Mouse (Mus musculus): Measurements from ENCODE around the gene Ptges. TPM values are rescaled to one million over a fixed set of nuclear protein-coding genes. Genes with fewer than 3 reads are reported as not detected.
A peak's percentile ranks its signal among the peaks of the same experiment; 100 is the strongest.

Gene Ptges
- 44.2 and 47.9 TPM in 2 replicates for polyA plus RNA-seq (2015; fragmentation: Nextera tagmentation; extraction: Ambion mirVana)

DNA sequence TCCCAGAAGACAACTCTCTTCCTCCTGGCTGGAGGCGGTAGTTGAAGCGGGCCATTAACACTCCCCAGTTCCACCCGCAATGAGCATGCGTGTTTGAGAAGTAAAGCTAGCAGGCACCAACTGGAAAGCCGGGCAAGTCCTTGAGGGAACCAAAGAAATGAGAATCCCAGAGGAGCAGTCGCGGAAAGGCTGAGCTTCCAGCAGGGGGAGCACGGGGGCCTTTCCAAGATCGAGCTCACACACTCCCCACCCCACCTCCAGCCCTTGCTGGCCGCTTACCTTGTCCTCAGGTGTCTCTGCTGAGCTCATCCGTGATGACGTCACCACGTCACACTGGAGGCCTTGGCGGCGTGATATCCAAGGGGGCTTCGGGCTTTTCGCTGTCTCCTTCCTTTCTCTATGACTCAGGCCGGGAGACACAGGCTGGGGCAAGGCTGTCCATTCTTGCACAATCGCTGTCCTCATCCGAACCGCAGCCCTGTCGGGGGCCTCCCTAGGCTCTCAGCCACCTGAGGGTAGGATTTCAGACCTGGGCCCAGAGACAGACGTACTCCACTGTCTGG lies at the start of gene Ptges:
Gene Ptges (minus strand): TSS at position 381 of the 563 bp plus-strand sequence.
- Histone ChIP-seq H3K36me3 (ENCODE audit: insufficient read depth, low read length) (no peaks in the 10 kb centered on the region), H3K9ac (ENCODE audit: low read depth, low read length) (peak within 1 kb of the TSS; percentile 32; the same call in 1 of the 2 replicates), H3K9me3 (replicated peaks; ENCODE audit: low read length) (no peaks in the 10 kb centered on the region), H3K4me2 (ENCODE audit: low read length) (peak within 1 kb of the TSS; percentile 52), H3K4me3 (replicated peaks; ENCODE audit: low read depth, low read length) (no peak within 1 kb of the TSS), H3K4me1 (replicated peaks; ENCODE audit: insufficient read depth, low read length) (peaks cover 12% of the 10 kb centered on the region; the same call in 1 of the 2 replicates), H3K27ac (no peak within 1 kb of the TSS), H3K27me3 (ENCODE audit: insufficient read depth, low read length) (no peaks in the 10 kb centered on the region)
- ATAC-seq (replicated peaks; ENCODE audit: low FRiP score, low read depth) (peak; percentile 42), DNase-seq (ENCODE audit: low spot score) (peak; percentile 84)
- TF ChIP-seq CTCF (IDR thresholded peaks at IDR 0.05; ENCODE audit: low read depth), result peak; percentile 75
- WGBS, result 3% methylated on average over 23 of the region's 23 CpGs

DNA sequence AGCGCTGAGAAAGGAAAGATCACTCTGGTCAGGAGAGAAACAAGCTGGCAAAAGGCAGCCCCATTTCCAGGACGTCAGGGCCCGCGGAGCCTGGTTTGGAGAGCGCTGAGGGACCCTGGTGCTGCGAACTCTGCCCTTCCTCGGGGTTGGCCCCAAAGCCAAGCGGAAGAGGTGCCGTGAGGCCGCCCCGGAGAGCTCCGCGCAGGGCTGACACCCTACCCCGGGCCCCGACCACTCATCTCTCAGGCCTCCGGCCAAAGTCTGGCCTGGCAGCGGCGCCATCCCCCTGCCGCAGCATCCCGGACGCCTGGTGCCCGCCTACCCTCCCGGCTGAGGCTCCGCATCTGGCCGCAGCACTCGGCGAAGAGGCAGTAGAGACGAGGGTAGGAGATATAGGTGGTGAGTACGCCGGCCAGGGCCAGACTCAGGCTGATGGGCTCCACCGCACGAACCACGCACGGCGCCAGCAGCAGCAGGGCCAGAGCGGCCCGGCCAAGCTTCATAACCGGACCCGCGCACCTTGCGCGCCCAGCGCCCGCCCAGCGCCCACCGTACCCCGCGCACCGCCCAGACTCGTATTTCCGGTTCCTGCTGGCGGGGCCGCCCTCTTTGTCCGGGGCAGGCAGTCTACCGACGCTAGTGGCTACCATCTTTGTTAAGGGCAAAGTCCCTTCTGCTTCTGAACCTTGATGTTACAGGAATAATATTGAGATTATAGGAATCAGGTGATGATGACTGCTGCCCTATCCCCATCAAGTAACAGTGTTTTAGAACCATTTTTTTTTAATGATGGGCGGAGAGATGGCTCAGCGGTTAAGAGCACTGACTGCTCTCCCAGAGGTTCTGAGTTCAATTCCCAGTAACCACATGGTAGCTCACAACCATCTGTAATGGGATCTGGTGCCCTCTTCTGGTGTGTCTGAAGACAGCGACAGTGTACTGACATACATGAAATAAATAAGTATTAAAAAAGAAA lies 38.0 kb upstream of the Ptges start, which contains the start of gene Tor1a:
Gene Tor1a (minus strand): TSS at position 582 of the 976 bp plus-strand sequence.
- peaks cover 16% of the 10 kb centered on the region for H3K36me3 ChIP-seq (ENCODE audit: insufficient read depth, low read length)
- H3K9ac ChIP-seq (ENCODE audit: low read depth, low read length), result peak within 1 kb of the TSS; percentile 94
- no peaks in the 10 kb centered on the region for H3K27me3 ChIP-seq (ENCODE audit: insufficient read depth, low read length)
- peak; percentile 92 for ATAC-seq (replicated peaks; ENCODE audit: low FRiP score, low read depth)
- H3K4me2 ChIP-seq (ENCODE audit: low read length), result peak within 1 kb of the TSS; percentile 74
- whole genome bisulfite sequencing, result 2% methylated on average over 59 of the region's 59 CpGs
- peak within 1 kb of the TSS; percentile 82 for H3K27ac ChIP-seq
- no peaks in the 10 kb centered on the region for H3K9me3 ChIP-seq (replicated peaks; ENCODE audit: low read length)
- peak; percentile 95 for DNase-seq (ENCODE audit: low spot score)
- peaks cover 10% of the 10 kb centered on the region for H3K4me1 ChIP-seq (replicated peaks; ENCODE audit: insufficient read depth, low read length)
- peak within 1 kb of the TSS; percentile 99 for H3K4me3 ChIP-seq (replicated peaks; ENCODE audit: low read depth, low read length)
- TF ChIP-seq CTCF (IDR thresholded peaks at IDR 0.05; ENCODE audit: low read depth), result no peak

DNA sequence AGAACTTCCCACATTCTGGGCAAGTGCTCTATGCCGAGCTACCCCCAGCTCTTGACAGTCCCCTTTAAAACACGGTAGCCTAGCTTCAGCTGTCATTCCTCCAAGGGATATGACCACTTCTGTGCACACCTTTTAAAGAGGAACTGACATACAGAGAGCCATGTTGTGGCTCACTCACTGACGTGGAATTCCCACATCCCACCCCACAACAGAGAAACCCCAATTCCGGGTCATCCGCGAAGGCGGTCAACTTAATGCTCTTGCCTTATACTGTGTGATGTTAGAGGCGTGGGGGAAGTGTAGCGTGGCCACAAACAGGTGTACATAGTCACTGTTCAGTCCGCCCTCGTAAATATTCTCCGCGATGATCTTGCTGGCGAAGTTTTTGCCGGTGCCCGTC lies 37.2 kb upstream of the Ptges start:
- no peak for DNase-seq (ENCODE audit: low spot score)
- 6% methylated on average over 16 of the region's 16 CpGs for WGBS
- 0 out of 2 replicates have a peak, but pooled peaks have one; percentile 16 for ATAC-seq (replicated peaks; ENCODE audit: low FRiP score, low read depth)
- H3K9me3 ChIP-seq (replicated peaks; ENCODE audit: low read length), result no peaks in the 10 kb centered on the region
- H3K27ac ChIP-seq, result no peak overlapping the region
- peaks cover 19% of the 10 kb centered on the region for H3K36me3 ChIP-seq (ENCODE audit: insufficient read depth, low read length)
- peak overlapping the region; percentile 99 for H3K4me3 ChIP-seq (replicated peaks; ENCODE audit: low read depth, low read length)
- TF ChIP-seq CTCF (IDR thresholded peaks at IDR 0.05; ENCODE audit: low read depth), result no peak
- H3K4me2 ChIP-seq (ENCODE audit: low read length), result peak overlapping the region; percentile 74
- H3K4me1 ChIP-seq (replicated peaks; ENCODE audit: insufficient read depth, low read length), result peaks cover 10% of the 10 kb centered on the region
- peak overlapping the region; percentile 94 for H3K9ac ChIP-seq (ENCODE audit: low read depth, low read length)
- H3K27me3 ChIP-seq (ENCODE audit: insufficient read depth, low read length), result no peaks in the 10 kb centered on the region

DNA sequence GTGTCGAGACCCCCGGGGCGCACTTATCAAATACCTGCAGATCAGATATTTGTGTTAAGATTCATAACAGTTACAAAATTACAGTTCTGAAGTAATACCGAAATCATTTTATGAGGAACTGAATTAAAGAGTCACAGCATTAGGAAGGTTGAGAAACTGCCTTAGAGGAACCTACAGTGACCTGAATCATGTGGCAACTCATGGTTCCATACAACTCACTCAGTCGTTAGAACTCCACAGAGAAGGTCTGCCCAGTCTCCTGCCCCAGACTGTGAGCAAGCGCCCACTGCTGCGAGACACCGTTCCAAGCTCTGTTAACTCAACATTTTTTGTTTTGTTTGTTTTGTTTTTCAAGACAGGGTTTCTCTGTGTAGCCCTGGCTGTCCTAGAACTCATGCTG lies 36.0 kb upstream of the Ptges start:
- WGBS, result 88% methylated on average over 8 of the region's 8 CpGs

DNA sequence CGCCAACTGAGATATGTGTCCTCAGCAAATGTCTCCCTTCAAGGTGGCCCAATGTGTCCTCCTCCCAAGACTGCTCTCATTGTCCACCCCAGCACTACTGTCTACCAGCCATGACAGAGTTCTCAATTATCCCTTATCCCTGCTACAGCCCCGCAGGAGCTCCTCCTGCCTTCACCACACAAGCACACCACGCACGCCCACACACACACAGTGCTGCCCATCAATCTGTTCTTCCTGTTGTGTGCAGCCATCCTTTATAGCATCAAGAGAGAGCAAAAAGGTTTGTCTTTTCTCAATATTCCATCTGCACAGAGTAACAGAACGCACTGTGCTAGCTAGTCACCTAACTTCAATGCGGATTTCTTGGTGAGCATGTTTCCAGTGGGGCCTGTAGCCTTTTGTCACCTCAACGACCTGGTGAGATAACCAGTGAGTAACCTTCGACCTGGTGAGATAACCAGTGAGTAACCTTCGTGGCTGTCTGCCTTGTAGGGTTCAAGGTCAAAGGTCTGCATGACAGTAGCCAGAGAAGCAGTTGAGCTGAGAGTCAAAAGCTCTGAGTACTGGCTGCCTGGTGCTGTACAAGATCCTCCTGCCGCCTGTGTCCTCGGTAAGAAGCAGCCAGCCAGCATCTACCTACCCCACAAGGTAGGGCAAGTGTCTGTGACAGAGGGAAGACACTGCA lies 33.0 kb upstream of the Ptges start:
- H3K4me2 ChIP-seq (ENCODE audit: low read length), result no peak overlapping the region
- H3K27ac ChIP-seq, result no peak overlapping the region
- H3K36me3 ChIP-seq (ENCODE audit: insufficient read depth, low read length), result peaks cover 53% of the 10 kb centered on the region
- no peaks in the 10 kb centered on the region for H3K9me3 ChIP-seq (replicated peaks; ENCODE audit: low read length)
- no peaks in the 10 kb centered on the region for H3K27me3 ChIP-seq (ENCODE audit: insufficient read depth, low read length)
- 83% methylated on average over 11 of the region's 11 CpGs for WGBS
- H3K9ac ChIP-seq (ENCODE audit: low read depth, low read length), result no peak overlapping the region
- H3K4me1 ChIP-seq (replicated peaks; ENCODE audit: insufficient read depth, low read length), result peaks cover 10% of the 10 kb centered on the region
- H3K4me3 ChIP-seq (replicated peaks; ENCODE audit: low read depth, low read length), result no peak overlapping the region
- TF ChIP-seq CTCF (IDR thresholded peaks at IDR 0.05; ENCODE audit: low read depth), result no peak
- DNase-seq (ENCODE audit: low spot score) (no peak), ATAC-seq (replicated peaks; ENCODE audit: low FRiP score, low read depth) (no peak)

More for the DNA sequence above, 36.0 kb upstream of the Ptges start:
- TF ChIP-seq CTCF (IDR thresholded peaks at IDR 0.05; ENCODE audit: low read depth), result no peak
- no peak for DNase-seq (ENCODE audit: low spot score)
- no peak overlapping the region for H3K4me3 ChIP-seq (replicated peaks; ENCODE audit: low read depth, low read length)
- H3K9ac ChIP-seq (ENCODE audit: low read depth, low read length), result no peak overlapping the region
- H3K4me1 ChIP-seq (replicated peaks; ENCODE audit: insufficient read depth, low read length), result peaks cover 10% of the 10 kb centered on the region
- ATAC-seq (replicated peaks; ENCODE audit: low FRiP score, low read depth), result no peak
- H3K4me2 ChIP-seq (ENCODE audit: low read length), result no peak overlapping the region
- H3K36me3 ChIP-seq (ENCODE audit: insufficient read depth, low read length), result peaks cover 30% of the 10 kb centered on the region
- H3K27ac ChIP-seq, result no peak overlapping the region
- H3K9me3 ChIP-seq (replicated peaks; ENCODE audit: low read length), result no peaks in the 10 kb centered on the region
- H3K27me3 ChIP-seq (ENCODE audit: insufficient read depth, low read length), result no peaks in the 10 kb centered on the region

DNA sequence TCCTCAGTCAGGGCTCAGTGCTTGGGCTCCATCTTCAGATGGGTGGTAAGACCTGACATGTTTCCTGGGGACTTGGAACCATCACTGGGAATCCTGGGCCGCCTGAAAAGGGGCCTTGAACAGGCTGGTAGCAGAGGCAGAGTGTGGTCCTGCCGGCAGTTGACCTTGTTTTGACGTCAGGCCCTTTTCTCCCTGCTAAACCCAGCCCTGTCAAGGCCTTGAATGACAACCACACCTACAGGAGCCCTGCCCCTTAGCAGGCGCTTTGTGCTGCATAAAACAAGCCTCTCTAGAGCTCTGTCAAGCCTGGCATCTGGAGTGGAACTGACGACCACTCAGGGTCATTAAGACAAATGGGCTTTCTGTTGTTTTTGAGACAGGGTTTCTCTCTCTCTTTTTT lies 30.2 kb upstream of the Ptges start:
- ATAC-seq (replicated peaks; ENCODE audit: low FRiP score, low read depth) (no peak), DNase-seq (ENCODE audit: low spot score) (no peak)
- no peaks in the 10 kb centered on the region for H3K9me3 ChIP-seq (replicated peaks; ENCODE audit: low read length)
- 42% methylated on average over 5 of the region's 5 CpGs for WGBS
- H3K4me2 ChIP-seq (ENCODE audit: low read length), result no peak overlapping the region
- H3K4me3 ChIP-seq (replicated peaks; ENCODE audit: low read depth, low read length), result no peak overlapping the region
- peaks cover under 1% of the 10 kb centered on the region; the same call in 1 of the 2 replicates for H3K4me1 ChIP-seq (replicated peaks; ENCODE audit: insufficient read depth, low read length)
- no peak overlapping the region for H3K27ac ChIP-seq
- no peak for TF ChIP-seq CTCF (IDR thresholded peaks at IDR 0.05; ENCODE audit: low read depth)
- no peak overlapping the region for H3K9ac ChIP-seq (ENCODE audit: low read depth, low read length)
- H3K36me3 ChIP-seq (ENCODE audit: insufficient read depth, low read length), result peaks cover 72% of the 10 kb centered on the region
- no peaks in the 10 kb centered on the region for H3K27me3 ChIP-seq (ENCODE audit: insufficient read depth, low read length)
